Mouse (Mus musculus): ENCODE results near the gene Wwox.
A peak's percentile ranks its signal among the peaks of the same experiment; 100 is the strongest.

Wwox gene

DNA sequence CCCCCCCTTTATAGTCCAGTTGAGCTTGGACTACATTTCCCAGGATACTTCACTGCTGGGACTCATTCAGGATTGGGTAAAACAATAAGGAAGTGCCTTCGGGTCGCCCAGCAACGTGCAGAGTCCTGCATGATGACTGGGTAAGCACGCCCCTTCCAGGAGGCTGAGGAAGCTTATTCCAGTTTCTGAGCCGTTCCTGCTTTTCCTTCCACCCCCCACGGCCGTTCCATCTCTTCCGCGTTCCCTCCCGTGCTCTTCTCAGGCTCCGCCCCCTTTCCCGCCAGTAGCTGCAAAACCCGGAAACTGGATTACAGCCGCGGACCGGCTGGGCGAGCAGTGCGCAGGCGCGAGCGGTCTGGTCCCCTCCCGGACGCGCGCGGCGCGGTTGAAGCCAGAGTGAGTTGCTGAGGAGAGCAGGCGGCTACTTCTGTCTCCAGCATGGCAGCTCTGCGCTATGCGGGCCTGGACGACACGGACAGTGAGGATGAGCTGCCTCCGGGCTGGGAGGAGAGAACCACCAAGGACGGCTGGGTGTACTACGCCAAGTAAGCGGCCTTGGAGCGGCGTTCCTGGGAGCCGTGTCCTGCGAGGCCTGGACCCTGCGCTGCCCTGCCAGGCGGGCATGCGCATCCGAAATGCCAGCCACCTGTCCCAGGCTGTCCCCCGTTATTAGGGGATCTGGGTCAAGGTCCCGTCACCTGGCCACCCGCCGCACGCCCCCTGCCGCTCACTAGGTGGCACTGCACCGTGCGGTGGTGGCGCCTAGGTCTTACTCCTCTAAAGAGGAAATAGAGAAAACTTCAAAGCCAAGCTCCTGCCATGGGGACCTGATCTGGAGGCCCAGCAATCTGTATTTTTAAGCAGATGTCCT is at the start of gene Wwox:
Wwox (plus strand) TSS at position 322 of the 871 bp plus-strand sequence.
- DNase-seq = peak; percentile 98 to 100

DNA sequence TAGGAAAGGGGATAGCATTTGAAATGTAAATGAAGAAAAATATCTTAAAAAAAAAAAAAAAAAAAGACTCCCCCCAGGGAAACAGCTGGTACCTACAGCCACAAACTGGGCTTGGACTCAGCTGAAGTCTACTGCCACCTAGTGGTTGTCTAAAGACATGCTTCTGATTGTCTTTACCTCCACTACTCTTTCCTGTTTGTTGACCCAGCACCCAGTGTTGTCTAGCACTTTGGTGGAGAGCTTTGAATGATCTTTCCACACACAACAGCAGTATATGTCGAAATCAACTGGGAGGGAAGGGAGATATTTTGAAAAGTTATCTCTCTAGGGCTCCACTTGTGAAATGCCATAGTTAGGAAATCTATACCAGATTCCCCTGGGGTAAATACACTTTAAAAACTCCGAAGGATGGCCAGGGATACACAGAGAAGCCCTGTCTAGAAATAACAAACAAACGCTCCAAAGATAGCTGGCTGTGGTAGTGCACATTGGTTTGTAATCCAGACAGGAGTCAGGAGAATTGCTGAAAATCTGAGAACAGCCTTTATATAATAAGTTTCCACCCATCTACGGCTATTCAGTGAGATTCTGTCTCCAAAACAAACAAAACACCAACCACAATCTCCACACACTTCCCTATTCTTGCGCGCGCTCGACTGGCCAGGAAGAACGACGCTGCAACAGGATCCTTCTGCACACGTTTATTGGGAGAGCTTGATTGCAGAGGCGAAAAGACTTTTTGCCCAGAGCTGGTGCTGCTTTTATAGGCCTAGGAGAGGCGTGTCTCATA is 48.8 kb upstream of the Wwox start:
- DNase-seq = no peak

DNA sequence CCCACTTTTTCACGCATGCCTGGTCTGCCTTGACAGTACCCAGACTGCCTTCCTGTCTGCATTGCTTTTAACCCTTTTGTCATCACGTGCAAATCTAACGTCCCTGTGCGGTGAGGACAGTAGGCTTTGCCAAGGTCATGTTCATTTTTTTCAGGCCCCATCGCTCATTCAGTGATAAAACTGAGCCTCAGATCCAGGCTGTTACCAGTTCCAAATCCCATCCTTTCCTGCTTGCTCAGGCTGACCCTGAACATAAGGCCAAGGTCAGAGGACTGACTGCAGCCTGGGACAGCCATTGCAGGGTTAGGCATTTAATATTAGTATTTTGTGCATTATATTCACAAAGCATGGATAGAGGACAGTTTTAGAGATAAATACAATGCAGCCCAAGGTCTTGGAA is 41.1 kb upstream of the Wwox start:
- no peak for DNase-seq

DNA sequence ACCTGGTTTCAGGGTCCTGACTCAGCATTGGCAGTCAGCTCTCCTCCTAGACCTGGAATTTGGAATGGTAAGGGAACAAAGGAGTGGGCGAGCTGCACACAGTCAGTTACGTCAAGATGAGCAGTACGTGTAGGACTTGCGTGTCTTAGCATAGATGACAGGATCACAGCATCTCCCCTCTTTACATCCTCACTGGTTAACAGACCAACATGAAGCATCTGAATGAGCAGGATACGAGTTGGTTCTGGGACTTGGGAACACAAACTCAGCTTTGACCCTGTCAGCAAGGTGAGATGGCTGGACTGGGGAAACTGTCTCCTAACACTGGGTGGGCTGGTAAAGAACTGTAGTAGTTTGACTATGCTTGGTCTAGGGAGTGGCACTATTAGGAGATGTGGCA is 40.2 kb upstream of the Wwox start:
- no peak for DNase-seq

DNA sequence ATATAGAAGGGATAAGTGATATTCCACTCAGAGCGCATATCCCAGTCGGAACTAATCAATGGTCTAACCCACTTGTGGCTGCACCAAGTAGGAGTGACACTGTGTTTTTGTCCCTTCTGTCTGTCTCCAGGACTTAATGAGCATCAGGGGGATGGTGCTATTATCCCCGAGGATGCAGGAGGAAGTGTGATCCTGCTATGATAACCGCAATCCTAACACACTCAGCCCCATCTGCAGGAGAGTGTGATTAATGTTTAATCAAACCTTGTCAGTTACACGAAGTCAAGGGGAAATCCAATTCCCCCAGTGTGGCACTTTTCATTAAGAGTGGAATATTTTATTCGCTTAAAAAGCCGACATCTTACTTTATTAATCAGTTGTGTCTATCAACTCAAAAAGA is 37.8 kb upstream of the Wwox start:
- DNase-seq = no peak

DNA sequence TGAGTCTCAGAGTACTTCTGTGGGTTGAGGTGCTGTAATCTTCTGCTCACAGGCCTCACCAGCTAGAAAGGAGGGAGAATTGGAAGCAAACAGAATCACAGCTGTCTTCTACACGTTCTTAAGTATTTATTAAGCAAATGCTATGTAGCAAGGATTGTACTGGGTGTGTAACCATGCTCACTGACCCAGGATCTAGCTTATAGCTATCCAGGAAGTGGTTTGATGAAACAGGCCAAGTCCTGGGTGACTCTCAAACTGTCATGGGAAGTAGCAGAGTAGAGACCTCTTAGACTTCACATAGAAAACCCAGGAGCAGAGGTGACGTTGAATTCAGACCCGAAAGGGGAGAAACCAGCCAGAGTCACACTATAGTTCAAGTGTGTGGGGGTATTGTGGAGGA is 28.0 kb upstream of the Wwox start:
- DNase-seq = no peak

DNA sequence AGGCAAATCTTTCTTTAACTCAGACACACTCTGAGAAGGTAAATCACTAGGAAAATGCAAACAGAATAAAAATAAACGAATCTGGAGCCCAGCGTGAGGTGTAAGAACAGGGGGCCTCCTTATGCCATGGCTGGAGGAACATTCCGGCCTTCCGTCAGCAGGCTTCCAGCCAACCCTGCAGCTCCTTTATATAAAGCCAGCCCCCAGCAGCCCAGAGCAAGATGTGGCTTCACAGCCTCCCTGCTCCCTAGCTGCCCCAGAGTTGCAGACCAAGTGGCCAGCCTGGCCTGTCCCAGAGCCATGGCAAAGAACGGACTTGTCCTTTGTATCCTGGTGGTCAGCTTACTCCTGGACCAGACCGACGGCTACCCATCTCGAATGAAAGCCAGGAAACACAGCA is 21.7 kb upstream of the Wwox start, which contains the start of gene Clec3a:
Clec3a (plus strand) TSS at position 301 of the 400 bp plus-strand sequence.
- DNase-seq = no peak

DNA sequence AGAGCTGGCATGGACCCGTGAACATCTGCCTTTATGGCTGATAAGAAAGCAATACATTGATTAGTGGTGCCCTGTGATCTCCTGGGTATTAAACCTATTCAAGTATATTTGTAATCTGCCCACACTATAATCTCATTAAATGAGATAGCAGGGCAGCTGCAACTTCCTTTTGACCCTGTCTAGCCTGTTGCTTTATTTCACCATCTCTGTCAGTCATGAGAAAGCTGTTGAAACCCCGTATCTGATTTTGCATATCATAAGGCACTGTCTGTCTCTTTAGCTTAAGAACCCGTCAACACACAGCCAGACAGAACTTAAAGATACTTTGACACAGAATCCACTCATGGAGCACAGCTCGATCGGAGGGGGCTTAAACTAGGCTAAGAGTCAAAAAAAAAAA is 21.0 kb upstream of the Wwox start:
- DNase-seq = no peak

DNA sequence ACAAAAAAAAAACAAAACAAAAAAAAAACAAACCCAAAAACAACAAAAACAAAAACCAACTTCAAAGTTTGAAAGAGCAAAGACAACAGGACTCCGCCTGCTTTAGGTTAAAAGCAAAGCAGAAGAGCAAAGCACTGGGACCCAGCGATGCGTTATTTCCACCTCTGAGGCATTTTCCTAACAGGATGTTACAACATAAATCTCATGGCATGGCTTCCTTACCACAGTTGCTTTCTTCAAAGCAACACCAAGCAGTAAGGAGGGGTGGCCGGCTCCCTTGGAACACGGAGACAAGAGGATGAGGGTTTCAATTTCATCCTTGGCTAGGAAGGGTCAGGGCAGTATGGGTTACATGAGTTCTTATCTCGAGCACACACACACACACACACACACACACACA is 20.6 kb upstream of the Wwox start:
- no peak for DNase-seq

DNA sequence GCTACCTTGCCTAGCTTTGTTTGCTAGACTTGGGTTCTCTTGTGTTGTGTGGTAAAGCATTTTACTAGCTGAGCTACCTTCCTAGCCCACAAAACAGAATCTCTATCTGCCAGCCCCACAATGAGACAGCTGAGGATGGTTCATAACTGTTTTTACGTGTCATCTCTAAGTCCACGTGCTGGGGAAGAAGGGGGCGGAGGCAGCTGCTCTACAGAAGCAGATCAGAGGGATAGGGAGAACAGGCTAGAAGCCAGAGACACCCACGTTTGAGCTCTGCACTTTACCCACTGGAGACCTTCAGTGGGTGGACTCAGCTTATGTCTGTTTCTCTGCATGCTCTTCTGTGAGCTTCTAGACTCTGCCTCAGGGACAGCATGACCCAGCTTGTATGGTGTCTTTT is 17.9 kb upstream of the Wwox start:
- no peak for DNase-seq

DNA sequence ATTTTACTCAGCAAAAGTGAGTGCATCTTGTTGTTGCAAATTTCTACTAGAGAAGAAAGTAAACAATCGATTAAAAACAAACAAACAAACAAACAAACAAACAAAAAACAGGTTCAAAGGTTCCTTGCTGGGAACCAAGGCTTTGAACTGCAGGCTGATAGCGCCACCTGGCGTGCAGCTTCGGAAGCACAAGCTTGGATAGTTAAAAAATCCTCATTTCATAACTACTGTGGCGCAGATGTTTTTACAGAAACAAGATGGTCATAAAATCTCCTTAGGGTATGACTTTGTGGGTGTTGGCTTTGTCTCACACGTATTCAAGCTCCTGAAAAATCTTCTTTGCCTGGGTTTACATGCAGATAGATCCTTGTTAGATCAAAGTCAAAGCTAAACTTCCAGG is 1.2 kb upstream of the Wwox start:
- DNase-seq = peak; percentile 53 to 70

DNA sequence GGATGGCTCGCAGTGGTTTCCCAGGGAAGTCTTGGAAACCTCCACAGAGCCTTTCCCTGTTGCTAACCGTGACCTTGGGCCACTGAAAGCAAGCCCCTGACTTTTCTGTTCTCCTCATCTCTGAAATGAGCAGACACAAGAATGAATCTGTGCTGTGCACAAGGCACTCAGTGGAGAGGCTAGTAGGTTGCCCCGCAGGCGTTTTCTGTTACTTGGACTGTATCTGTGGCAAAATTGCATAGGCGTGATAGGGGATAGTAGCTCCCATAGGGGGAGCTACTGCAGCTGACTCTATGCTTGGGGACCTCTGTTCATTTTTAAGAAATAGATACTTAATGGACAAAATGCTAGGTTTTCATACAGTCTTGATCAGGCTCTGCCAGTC is 742 bp downstream of the Wwox start:
- no peak for DNase-seq

DNA sequence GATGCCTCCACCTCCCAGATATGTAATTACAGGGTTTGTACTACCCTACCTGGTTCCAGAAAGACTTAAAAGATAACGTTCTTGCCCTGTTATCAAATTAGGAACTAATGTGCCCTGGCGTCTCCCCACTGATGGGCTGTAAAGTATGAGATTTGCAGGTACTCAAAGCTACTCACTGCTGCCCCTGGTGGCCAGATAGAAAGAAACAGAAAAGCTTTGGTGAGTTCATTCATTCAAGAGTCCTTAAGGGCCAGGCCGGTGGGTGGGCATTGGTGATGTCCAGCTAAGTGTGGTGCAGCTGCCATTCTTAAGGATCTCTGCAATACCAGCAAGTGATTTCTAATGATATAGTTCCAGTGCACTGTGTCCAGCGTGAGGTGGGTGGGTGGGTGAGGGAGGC is 2.2 kb downstream of the Wwox start:
- peak; percentile 32 to 50 for DNase-seq

DNA sequence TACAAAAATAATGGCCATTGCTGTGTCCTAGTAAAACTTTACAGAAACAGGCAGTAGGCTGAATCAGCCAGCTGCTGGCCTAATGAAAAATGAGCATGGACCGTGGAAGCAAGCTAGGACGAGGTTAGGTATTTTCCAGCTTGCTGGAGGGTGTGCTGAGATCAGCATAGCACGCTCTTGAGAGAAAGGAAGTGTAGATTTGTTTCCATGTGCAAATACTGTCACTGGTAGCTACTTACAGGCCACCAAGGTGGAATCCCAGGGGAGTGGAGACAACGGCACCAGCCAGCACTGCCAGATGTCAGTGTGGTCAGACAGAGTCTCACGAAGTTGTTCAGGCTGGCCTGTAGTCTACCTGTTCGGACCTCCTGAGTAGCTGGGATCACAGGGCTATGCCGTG is 7.4 kb downstream of the Wwox start:
- no peak for DNase-seq

DNA sequence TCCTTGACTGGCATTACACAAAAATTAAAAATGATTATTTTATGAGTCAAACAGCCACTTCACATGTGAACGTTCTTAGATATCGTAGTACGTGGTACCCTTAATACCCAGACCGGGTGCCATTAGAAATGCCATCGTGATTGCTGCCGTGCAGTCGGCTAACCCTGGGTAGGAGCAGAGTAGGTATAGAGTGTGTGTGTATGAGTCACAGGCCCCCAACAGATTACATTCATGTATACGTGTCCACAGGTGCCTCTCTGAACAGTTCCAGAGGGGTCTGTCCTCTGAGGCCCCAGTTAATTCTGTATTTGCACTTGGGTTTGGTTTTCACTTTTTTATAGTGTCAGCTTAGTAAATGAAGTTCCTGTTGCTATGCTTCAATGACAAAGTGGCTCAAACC is 12.8 kb downstream of the Wwox start:
- DNase-seq = no peak

DNA sequence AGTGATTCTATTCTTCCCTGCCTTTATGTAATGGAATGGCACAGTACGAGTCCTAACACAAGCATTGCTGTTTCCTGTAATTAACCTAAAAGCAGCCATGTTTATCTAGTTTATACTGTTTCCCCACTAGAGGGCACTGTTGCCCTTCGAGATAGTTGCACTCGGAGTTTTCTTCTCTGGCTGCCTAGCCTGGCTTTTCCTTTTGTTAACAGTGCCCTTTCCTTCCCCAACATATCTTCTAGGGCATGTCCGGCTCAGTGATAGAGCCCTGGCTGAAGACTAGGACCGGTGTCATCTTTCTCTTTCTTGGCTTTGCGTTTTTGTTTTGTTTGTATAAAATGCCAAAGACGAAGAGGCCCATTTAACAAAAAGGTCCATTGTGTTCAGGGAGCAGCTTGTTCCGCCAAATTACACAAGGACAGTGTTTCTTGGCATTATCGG is 13.3 kb downstream of the Wwox start:
- DNase-seq = peak; percentile 81 to 83

DNA sequence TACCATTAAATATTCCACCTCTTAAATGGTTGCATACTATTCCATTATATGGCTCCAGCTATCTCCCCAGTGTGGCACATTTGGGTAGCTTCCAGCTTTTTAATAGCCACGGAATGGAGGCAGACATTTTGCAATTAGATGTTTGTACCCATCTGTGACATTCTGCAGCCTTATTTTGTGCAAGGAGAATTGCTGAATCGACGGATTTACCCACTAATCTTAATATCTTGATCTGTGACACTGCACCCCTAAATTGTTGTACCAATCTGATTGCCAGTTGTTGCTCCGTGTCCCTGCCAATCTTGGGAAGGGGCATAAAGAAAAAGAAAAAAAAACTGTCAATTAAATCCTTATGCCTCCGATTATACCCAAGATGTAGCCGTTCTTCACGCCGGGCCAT is 15.8 kb downstream of the Wwox start:
- DNase-seq = no peak

DNA sequence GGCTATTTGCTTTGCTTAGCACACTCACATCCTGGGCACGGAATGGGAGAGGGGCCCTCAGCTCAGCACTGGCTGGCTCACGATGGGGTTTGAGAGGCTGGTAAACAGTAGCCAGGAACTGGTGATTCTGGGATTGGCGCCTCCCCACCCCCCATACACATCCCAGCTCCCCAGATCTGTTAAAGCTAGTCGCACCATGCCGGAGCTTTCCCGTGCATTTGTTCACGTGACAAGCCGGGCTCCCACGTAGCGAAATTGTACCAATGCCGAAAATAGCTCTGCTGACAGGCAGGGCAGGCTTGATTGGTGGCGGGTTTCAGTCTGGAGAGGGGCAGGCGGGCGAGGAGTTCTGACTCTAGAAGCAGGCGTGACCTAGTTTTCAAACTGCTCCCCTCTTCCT is 16.5 kb downstream of the Wwox start:
- peak; percentile 54 to 55 for DNase-seq

DNA sequence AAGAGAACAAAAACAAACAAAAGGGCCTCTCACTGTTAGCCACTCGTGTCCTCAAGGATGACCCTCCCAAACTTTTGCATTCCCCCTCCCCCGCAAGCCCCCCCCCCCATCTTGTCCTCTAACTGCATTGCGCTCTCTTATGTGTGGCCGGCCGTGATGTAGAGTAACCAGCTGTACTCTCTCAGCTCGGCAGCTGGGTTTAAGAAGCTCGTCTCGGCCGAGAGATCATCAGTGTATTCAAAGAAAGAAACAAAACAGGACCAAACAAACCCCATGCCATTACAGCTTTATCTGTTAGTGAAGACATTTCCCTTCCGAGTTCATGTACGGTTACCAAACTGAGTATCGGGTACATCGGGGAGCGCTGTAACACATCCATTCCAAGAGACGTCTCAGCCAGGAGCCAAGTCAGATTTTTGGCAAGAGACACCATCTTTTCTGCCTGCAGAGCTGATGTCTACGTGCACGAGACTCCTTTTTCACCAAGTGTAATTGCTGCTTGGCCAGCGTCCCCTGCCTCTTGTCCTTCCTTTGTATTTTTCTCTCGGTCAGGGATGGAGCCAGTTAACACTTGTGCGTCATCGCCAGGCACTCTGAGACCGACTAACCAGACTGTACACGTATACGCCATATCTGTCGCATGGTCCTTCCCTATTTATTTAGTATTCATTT is 18.8 kb downstream of the Wwox start:
- no peak for DNase-seq

DNA sequence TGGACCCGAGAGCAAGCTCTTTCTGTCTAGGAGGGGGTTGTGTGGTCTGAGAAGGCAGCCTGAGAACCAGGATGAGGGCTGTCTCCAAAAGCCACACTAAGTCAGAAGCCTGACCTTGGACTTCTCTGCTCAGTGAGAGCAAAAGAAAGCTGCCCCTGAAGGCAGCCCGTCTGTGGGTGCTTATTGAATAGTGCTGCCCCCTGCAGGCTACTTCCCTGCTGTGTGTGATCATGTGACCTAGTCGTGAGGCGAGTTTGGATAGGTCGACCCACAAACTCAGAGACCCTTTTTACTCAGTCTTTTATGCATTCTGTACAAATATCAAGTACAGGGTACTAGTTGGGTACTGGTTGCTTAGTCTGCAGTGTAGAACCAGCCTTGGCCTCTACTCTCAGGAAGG is 21.1 kb downstream of the Wwox start:
- DNase-seq = no peak

DNA sequence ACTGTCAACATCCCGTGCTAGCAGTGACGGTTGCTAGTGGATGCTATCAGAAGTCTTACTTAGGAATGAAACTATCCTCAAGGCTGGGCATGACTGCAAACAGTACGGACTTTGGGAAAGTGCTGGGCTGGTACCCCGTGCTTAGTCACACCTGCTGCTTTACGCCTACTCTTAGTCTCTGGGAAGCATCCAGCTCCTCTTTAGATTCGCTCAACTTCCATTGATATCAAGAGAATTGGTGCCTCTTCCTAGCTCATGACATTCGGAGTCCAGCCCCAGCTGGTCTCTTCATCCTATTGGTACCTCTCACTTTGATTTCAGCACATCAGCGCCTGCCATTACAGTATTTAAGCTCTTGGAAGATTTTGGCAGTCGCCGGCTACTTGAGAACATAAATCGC is 23.1 kb downstream of the Wwox start:
- DNase-seq = no peak

DNA sequence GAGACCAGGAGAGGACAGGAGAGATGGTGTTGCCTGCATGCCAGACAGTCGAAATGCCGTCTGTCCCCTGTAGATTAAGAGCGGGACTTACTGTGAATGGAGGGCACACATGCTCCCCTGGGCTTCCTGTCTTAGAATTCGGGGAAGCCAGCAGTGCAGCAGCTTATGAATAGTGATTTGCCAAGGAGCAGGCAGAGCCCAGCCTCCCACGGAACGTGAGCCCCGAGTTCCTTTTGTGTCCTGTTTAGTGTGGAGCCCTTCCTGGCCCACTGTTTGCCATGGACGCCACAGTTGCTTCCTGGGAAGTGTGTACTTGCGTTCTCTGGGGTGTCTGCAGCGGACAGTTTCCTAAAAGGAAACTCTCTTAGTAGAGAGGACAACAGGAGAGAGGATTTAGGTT is 23.9 kb downstream of the Wwox start:
- DNase-seq = no peak

DNA sequence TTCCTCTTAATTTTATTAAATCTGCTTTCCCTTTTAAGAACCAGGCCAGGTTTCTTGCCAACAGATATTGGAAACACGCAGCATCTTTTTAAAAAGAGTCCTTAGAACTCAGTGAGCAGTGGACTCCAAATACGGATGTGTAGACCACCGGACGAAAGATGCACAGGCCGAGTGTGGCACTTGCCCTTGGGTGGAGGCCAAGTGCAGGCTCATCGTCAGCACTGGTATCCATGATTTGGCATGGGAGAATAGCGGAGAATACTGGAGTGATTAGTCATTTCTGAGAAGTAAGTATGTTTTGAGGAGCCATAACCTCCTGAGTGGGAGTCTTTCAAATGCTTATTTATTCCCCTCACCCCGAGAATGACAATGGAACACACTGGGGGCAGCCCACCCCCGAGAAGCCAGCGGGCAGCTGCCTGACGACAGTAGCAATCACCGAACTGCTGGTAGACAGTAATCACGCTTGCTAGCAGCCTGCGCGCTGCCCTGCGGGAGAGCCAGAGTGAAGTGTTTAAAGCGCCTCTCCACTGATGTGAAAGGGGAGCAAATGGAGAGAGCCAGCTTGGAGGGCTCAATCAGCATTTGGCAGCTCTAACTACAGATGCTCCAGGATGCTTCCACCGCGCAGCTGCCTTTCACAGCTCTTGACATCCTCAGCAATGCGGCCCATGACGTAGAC is 29.2 kb downstream of the Wwox start:
- DNase-seq = no peak
